Mouse (Mus musculus): ENCODE results near the gene Arsb. TPM values are rescaled to one million over a fixed set of nuclear protein-coding genes. Genes with fewer than 3 reads are reported as not detected.

The Arsb gene
- total RNA-seq, 2 experiments from 2014 or later: 2.7 to 3.0 TPM

DNA sequence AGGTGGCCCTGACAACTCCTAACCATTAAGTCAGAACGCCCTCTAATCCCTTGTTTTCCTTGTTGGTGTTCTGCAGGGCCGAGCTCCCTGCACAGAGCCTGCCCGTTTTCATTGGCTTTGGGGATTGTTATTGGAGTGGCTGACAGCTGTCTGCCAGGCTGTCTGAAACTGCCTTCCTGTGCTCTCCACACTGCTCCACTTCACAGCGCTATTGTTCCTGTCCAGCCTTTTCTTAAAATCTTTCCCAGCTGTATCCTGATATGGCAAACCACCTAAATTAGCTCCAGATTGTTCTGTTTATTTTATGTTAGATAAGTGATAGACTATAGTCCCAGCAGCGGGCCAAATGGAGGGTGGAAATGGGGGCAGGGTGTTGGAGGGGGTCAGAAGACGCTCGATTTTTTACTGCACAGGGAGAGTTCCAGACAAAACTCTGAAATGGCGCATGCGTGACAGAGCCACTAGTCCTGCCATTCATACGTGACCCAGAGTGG, 67.8 kb downstream of the Arsb start:
- no peak for DNase-seq (ENCODE audit: low spot score)

DNA sequence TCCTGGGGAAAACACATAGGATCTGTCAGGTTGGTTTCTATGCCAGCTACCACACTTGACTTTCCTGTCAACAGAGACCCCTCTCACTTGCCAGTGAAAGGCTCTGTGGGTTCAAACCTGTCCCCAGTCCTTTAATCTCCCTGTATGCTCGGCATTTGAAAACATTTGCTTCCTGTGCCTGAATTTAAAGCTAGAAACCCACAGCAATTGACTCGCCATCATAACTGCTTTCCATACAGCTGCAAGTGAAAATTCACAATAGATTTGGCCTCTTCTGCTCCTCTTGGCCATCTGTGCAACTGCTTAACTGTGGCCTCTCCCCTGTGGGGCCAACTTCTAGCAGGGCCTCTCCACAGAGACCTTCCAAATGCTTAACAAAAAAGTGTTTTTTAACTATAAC, 68.3 kb downstream of the Arsb start:
- no peak for DNase-seq (ENCODE audit: low spot score)

GRCm38 (mm10) chr13:93840146-93840545, 68.7 kb downstream of the Arsb start:
- DNase-seq (ENCODE audit: low spot score): peak; percentile 36

DNA sequence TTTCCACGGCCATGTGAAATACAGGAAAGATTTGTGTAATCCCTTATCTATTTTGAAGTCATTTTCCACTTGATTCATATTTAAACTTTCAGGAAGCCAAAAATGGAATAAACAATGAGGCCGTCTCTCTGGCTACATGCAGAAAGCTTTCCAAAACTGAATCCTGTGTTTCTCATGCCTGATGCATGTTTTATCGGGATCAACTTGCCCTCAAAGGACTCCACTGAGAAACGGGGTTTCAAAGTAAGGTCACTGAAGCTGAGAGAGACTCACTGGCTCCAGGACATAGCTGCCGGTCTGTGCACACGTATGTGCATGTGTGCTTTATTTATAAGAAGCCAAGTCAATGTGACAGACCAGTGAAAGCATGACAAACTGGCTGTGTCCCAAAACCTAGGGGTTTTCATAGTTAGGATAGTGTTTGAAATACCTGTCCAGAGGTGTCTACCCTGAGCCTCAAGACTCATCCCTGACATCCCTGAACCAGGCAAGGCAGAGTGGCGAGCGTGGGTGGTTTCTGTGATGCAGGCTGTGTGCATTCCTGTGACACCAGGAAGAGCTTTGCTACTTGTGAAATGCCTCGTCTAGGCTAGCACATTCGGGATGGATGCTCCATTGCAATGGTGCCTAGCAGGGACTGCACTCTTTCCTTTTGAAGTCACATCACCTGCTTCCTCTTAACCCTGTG, 75.5 kb downstream of the Arsb start:
- no peak for DNase-seq (ENCODE audit: low spot score)

- DNase-seq (ENCODE audit: low spot score): no peak
Observed at GRCm38 (mm10) chr13:93847614-93848013, 76.2 kb downstream of the Arsb start.

- DNase-seq (ENCODE audit: low spot score): no peak
Observed at GRCm38 (mm10) chr13:93848615-93849014, 77.2 kb downstream of the Arsb start.

DNA sequence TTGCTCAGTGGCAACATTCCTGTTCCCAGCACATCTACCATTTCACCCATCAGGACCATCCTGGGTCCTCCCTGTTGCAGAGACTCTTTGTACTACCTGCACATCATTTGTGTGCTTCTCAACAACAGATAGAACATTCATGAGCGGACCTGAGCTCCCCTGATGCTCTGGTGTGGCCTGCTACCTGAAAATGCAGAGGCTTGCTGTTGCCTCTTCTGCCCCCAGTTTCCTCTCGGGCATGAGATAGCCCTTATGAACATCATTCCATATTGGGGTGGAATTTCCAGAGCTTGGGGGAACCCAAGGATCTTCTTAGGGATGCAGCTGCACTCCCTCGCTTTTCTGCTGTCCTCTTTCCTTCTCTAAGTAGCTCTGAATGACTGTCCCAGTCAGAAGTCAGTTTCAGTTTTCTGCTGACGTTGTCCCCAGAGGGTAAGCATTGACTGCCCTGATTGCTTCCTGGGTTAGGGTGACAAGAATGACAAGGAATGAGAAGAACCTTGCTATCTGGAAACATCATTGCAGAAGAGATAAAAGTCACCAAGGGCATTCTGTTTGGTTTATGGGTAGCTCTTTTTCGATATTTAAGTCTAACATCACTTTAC, 78.4 kb downstream of the Arsb start:
- no peak for DNase-seq (ENCODE audit: low spot score)

DNA sequence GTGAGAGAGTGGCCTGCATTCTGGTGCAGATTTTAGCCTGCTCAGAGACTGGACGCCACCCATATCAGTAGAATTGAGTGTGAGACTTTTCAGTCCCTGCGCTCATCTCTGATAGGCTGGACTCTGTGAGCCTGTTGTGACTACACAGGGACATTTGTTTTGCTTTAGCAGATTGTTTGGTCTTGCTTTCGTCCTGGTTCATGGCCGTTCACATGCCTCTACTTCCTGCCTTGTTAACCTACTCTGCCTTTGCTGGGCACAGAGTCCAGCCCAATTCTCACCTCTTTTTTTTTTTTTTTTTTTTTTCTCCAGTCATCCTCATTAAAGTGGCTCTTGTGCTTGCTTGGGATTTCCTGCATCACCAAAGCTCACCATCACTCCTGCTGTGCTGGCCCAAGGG, 79.2 kb downstream of the Arsb start:
- DNase-seq (ENCODE audit: low spot score): no peak

GRCm38 (mm10) chr13:93852419-93853138, 81.1 kb downstream of the Arsb start:
- peak; percentile 48 for DNase-seq (ENCODE audit: low spot score)

DNA sequence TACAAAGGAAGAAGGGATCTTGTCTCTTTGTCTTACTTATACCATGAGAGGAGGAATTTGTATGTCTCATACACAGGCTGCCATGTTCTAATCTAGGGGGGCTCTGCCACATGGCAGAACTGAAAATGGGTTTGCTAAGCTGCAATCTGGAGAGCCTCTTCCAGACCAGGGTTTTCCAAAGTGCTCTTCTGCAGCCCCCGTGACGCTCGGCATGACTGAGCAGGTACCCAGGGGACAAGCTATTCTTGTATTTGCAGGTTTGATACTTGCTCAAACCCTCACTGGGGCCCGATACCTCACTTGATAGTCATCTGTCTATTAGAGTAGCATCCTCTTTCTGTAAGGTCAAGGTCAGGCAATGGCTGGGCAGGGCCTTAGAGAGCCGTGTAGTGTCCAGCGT, 82.3 kb downstream of the Arsb start:
- DNase-seq (ENCODE audit: low spot score): no peak

DNA sequence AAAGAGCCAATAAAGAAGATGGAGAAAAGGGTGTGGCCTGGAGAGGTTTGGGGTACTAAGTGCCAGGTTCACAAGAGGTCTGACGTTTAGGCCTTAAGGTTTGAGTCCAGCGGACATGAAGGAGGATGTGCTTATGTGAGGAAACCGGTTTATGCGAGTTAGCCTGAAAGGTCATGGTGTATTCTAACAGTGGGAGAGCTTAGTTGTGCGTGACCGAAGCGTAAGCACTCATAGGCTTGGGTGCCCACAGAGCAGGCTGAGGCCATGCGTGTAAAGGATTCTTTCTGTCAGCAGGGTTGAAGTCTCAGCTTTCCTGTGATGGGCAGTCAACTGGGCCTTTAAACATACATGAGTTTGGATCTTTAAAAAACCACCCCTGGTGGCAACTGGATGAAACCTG, 82.9 kb downstream of the Arsb start:
- DNase-seq (ENCODE audit: low spot score): no peak

DNA sequence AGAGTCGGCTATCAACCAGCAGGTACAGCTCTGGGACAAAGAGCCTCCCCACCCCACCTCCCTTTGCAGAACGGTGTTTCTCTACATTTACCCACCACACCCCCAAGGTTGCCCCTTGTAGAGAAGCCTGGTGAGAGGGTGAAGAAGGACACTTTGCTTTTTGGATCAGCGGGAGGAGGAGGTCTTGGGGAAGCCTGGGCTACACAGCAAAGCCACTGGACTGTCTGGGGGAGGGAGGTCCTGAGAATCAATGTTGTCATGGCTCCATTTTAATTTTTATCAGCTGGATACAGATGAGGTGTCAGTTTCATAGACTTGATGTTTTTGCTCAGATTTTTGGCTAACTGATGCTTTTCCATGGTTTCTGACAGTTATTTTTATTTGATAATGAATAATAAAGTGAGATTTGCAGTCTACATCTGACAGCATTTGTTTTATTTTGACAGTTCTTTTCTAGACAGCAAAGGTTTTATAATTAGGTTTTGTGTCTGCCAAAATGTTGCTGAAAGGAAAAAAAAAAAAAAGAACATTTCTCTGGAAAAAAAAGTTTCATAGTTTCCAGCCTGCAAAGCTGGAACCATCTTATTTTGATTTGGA, 83.6 kb downstream of the Arsb start:
- no peak for DNase-seq (ENCODE audit: low spot score)

DNA sequence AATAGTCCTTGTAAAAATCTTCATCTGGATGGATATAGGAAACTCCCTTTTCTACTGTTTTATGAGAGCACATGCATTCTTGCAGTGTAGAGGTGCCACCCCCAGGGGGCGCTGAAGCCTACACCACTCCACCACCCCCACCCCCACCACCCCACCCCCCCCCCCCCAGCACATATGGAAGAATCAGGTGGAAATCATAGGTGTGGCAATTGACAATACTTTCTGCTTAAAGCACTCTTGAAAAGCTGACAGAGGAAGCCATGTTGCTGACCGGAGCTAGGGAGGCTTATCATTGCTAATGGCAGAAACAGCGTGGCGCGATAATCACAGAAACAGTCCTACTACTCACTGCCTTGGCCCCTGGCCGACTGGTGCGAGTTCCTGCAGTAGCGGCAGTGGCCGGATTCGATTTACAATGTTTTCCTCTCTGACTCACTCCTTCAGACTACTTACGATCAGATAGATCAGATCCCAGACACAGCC, 84.3 kb downstream of the Arsb start:
- DNase-seq (ENCODE audit: low spot score): peak; percentile 28

GRCm38 (mm10) chr13:93861211-93861610, 89.8 kb downstream of the Arsb start:
- DNase-seq (ENCODE audit: low spot score): no peak

- DNase-seq (ENCODE audit: low spot score): no peak
Observed at GRCm38 (mm10) chr13:93864066-93864740, 92.8 kb downstream of the Arsb start.

DNA sequence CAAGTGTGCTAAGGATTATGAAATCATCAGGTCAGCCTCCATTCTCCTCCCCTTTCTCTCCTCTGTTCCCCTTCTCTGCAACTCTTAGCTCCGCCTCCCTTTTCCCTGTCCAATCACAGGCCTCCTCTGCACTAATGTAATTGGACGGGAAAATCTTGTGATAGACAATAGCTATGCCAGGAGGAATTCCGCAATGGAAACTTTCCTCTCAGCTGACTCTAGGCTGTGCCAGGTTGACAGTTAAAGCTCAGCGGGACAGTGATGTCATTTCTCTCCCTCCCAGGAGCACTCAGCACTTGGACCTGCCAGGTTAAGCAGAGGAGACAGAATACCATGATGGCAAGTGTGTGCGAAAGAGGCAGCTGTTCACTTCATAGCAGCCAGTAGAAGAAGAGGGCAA, 95.2 kb downstream of the Arsb start:
- DNase-seq (ENCODE audit: low spot score): no peak

GRCm38 (mm10) chr13:93871681-93872080, 100.3 kb downstream of the Arsb start:
- no peak for DNase-seq (ENCODE audit: low spot score)

GRCm38 (mm10) chr13:93872591-93872990, 101.2 kb downstream of the Arsb start:
- no peak for DNase-seq (ENCODE audit: low spot score)

DNA sequence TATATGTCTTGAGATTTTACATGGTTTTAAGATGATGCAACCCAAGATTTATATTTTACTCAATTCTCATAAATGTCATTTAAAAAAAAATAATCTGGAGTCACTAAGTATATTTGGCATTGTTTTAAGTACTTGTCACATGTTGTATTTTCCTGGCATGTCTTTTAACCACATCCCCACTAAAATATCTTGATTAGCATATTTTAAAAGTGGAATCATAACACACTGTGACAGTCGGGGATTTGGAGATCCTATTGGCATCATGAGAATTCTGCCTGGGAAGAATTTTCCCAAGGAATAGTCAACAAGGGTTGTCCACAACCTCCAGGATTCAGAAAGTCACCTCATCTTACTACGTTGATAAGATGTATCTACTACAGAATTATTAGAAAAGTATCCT, 106.5 kb downstream of the Arsb start:
- DNase-seq (ENCODE audit: low spot score): no peak

GRCm38 (mm10) chr13:93879426-93879825, 108.0 kb downstream of the Arsb start:
- no peak for DNase-seq (ENCODE audit: low spot score)

- DNase-seq (ENCODE audit: low spot score): no peak
Observed at GRCm38 (mm10) chr13:93882132-93882531, 110.7 kb downstream of the Arsb start.

- no peak for DNase-seq (ENCODE audit: low spot score)
Observed at GRCm38 (mm10) chr13:93886999-93887398, 115.6 kb downstream of the Arsb start.

Data from gastrocnemius, adult 18-20 months (tissue).